8 mouse cellular contexts compared by ENCODE assay signal in genomic region chr9:83833811-83834747, GRCm38 (mm10). TPM values are rescaled to one million over a fixed set of nuclear protein-coding genes. Genes with fewer than 3 reads are reported as not detected.
DNase-seq lines count a peak whose midpoint lies in the region; ATAC-seq and TF ChIP-seq lines count a peak whose summit lies in the region.

TSS of gene Ttk (plus strand) at chr9:83834689.

- POLR2A ChIA-PET in Patski (lab: Charles Lee): interaction anchor here (0.6 to 0.7 kb wide), 3 partner anchors 28 to 410 kb away, joined by 3 to 4 read pairs (median 3); partner anchors contain the start of gene Elovl4

- peaks cover 6% of the 10 kb centered on the region for H3K4me1 ChIP-seq in hindbrain, embryonic 15.5 days (replicated peaks)

- in situ Hi-C loops in Patski (cut with MboI; ENCODE audit: low pct_unique_long_range_greater_than_20kb): no loop called here

- H3K9ac ChIP-seq in hindbrain, embryonic 15.5 days: peak within 1 kb of the TSS; percentile 70

- H3K4me2 ChIP-seq in hindbrain, embryonic 15.5 days: peak within 1 kb of the TSS; percentile 83

- under 1% methylated on average over 38 of the region's 38 CpGs for WGBS in hindbrain, embryonic 15.5 days

- peak; percentile 57 for TF ChIP-seq CTCF in Patski (IDR thresholded peaks at IDR 0.05)

- CTCF ChIA-PET in Patski (lab: Charles Lee): interaction anchor here (0.6 to 1.6 kb wide), 9 partner anchors 9 to 30 kb away, joined by 3 to 6 read pairs (median 3); no protein-coding TSS in a partner anchor

- H3K27me3 ChIP-seq in Patski: no peaks in the 10 kb centered on the region
- no peaks in the 10 kb centered on the region for H3K27me3 ChIP-seq in hindbrain, embryonic 15.5 days

- ATAC-seq in Patski: peak; percentile 99
- peak; percentile 99 for ATAC-seq in hindbrain, embryonic 15.5 days (ENCODE audit: low FRiP score, low read depth)

- peak within 1 kb of the TSS; percentile 94 for H3K27ac ChIP-seq in hindbrain, embryonic 15.5 days (replicated peaks)

- peak within 1 kb of the TSS; percentile 55 for H3K4me3 ChIP-seq in hindbrain, embryonic 15.5 days

- no peaks in the 10 kb centered on the region for H3K36me3 ChIP-seq in hindbrain, embryonic 15.5 days

- no peaks in the 10 kb centered on the region for H3K9me3 ChIP-seq in hindbrain, embryonic 15.5 days

- DNase-seq in Patski (ENCODE audit: low read depth, low spot score): peak; percentile 66
- peak; percentile 93 to 94 for DNase-seq in cerebellum, postnatal 14 days
- peak; percentile 70 to 84 for DNase-seq in frontal cortex, postnatal 25 days (ENCODE audit: low spot score in 2 of 2)
- peak; percentile 85 for DNase-seq in left cerebral cortex, adult 11 months (ENCODE audit: low spot score)
- peak; percentile 92 to 93 for DNase-seq in lung, postnatal 4 days
- peak; percentile 78 for DNase-seq in retina, postnatal 7 days (ENCODE audit: low read depth, low spot score)
- peak; percentile 78 for DNase-seq in urinary bladder, adult 2 months (ENCODE audit: low spot score)

RNA-seq across cellular contexts. Expression of gene Ttk, which starts in this region (rescaled TPM):
- polyA plus RNA-seq in Patski (2021): 15.9 TPM
- polyA plus RNA-seq in hindbrain, embryonic 15.5 days (2015; fragmentation: Nextera tagmentation; extraction: Ambion mirVana): 6.4 and 8.8 TPM in 2 replicates
- polyA plus RNA-seq in urinary bladder, adult 2 months (2012; rRNA removed): 0.57 and 0.65 TPM in 2 replicates

Comparison
In these comparisons a context has a peak if more than half of its experiments do, and no peak if none do; other contexts are left out.
1. Peak in every context shown above with its lines: DNase-seq, ATAC-seq, H3K4me3 ChIP-seq and H3K27ac ChIP-seq.
2. Peak in DNase-seq in urinary bladder, adult 2 months; RNA of the gene not detected or under 1 TPM.